ENCODE assay signal across 11 mouse cellular contexts in the genomic region with DNA sequence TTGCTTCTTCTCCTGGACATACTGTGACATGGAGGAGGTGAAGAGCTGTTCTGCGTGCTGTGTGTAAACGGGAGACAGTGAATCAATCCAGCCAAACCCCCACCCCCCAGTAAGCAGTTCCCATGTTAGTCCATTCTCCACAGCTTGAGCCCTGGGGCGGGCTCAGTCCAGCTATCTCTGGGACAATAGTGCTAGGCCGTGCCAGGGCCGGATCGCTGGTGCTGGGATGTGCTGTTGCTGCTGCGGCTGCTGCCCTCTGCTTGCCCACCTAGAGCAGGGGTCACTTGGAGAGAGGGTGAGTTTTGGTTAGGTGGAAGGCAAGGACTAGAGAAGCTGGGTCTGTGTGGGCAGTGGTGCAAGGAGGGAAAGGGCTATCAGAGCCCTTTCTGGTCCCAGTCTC. TPM values are rescaled to one million over a fixed set of nuclear protein-coding genes. Genes with fewer than 3 reads are reported as not detected.
DNase-seq lines count a peak whose midpoint lies in the region; ATAC-seq and TF ChIP-seq lines count a peak whose summit lies in the region.
"Had no signal": no experiment of that assay in that cellular context is flagged by ENCODE, and none has a peak within 500 bp of the region (broad histone marks: within the 10 kb centered on the region; RNA-seq: fewer than 3 reads in every experiment).

No protein-coding gene starts in this region.

- peak overlapping the region; percentile 39 for H3K4me2 ChIP-seq in neural tube, embryonic 12.5 days (replicated peaks)
- no peak overlapping the region; the same call in 1 of the 2 replicates for H3K4me2 ChIP-seq in hindbrain, postnatal 0 days (ENCODE audit: low read depth, low read length)
- no peak overlapping the region for H3K4me2 ChIP-seq in stomach, postnatal 0 days (replicated peaks; ENCODE audit: low read depth)

- no peak for TF ChIP-seq EP300 in stomach, postnatal 0 days (optimal IDR thresholded peaks at IDR 0.05)

- peaks cover 44% of the 10 kb centered on the region for H3K4me1 ChIP-seq in kidney, adult 2 months (ENCODE audit: control insufficient read depth, insufficient read depth, low read length)
- H3K4me1 ChIP-seq in neural tube, embryonic 12.5 days: peaks cover 47% of the 10 kb centered on the region
- H3K4me1 ChIP-seq in hindbrain, postnatal 0 days (ENCODE audit: insufficient read depth, low read length): peaks cover 22% of the 10 kb centered on the region
- peaks cover 5% of the 10 kb centered on the region; the same call in 1 of the 2 replicates for H3K4me1 ChIP-seq in stomach, postnatal 0 days (replicated peaks; ENCODE audit: control insufficient read depth, insufficient read depth)

- TF ChIP-seq POLR2A in kidney, adult 2 months (IDR thresholded peaks at IDR 0.05; ENCODE audit: low read depth, low read length): no peak

- peaks cover 2% of the 10 kb centered on the region; the same call in 1 of the 2 replicates for H3K36me3 ChIP-seq in kidney, adult 2 months (ENCODE audit: control insufficient read depth, insufficient read depth, low read length)
- H3K36me3 ChIP-seq in neural tube, embryonic 12.5 days: peaks cover 43% of the 10 kb centered on the region
- H3K36me3 ChIP-seq in hindbrain, postnatal 0 days (ENCODE audit: insufficient read depth, low read length): peaks cover 14% of the 10 kb centered on the region
- no peaks in the 10 kb centered on the region; the same call in 1 of the 2 replicates for H3K36me3 ChIP-seq in stomach, postnatal 0 days (ENCODE audit: control insufficient read depth, insufficient read depth, low read length)

- ATAC-seq in neural tube, embryonic 12.5 days (ENCODE audit: low FRiP score, low read depth): no peak
- ATAC-seq in hindbrain, postnatal 0 days: no peak
- ATAC-seq in stomach, postnatal 0 days (ENCODE audit: low FRiP score, low TSS enrichment): no peak
- ATAC-seq: Patski had no signal

- no peak overlapping the region for H3K4me3 ChIP-seq in kidney, adult 2 months (ENCODE audit: insufficient read depth, low read depth, low read length)
- no peak overlapping the region for H3K4me3 ChIP-seq in neural tube, embryonic 12.5 days
- H3K4me3 ChIP-seq in hindbrain, postnatal 0 days (ENCODE audit: low read length): no peak overlapping the region
- H3K4me3 ChIP-seq in stomach, postnatal 0 days (ENCODE audit: low read depth, low read length): no peak overlapping the region

- peak overlapping the region; percentile 60; the same call in 1 of the 2 replicates for H3K27ac ChIP-seq in kidney, adult 2 months (ENCODE audit: insufficient read depth, low read depth, low read length)
- H3K27ac ChIP-seq in neural tube, embryonic 12.5 days: 0 out of 2 replicates have a peak overlapping the region, but pooled peaks have one; percentile 4
- peak overlapping the region; percentile 91; the same call in 1 of the 2 replicates for H3K27ac ChIP-seq in hindbrain, postnatal 0 days
- no peak overlapping the region for H3K27ac ChIP-seq in stomach, postnatal 0 days (replicated peaks)

- DNase-seq in kidney, adult 2 months: no peak
- DNase-seq in kidney, adult 8-10 months: no peak
- DNase-seq in neural tube, embryonic 10.5 days (ENCODE audit: extremely low spot score, low spot score): no peak
- DNase-seq in hindbrain, postnatal 0 days (ENCODE audit: low spot score): no peak
- DNase-seq in ovary, postnatal 14 days (ENCODE audit: low spot score): no peak
- DNase-seq in stomach, postnatal 0 days (ENCODE audit: low spot score): no peak
- DNase-seq: lung, postnatal 14 days; right cerebral cortex, adult 18-20 months had no signal

- no peak for TF ChIP-seq CTCF in kidney, adult 2 months (conservative IDR thresholded peaks at IDR 0.05; ENCODE audit: insufficient read depth, insufficient read length, low read depth, low read length)
- no peak for TF ChIP-seq CTCF in hindbrain, postnatal 0 days (IDR thresholded peaks at IDR 0.05; ENCODE audit: low read depth)
- no peak for TF ChIP-seq CTCF in stomach, postnatal 0 days (IDR thresholded peaks at IDR 0.05; ENCODE audit: low read depth)

- H3K27me3 ChIP-seq in kidney, adult 2 months (replicated peaks; ENCODE audit: control insufficient read depth, insufficient read depth, low read length): no peaks in the 10 kb centered on the region
- no peaks in the 10 kb centered on the region for H3K27me3 ChIP-seq in neural tube, embryonic 12.5 days (replicated peaks)
- H3K27me3 ChIP-seq in hindbrain, postnatal 0 days (ENCODE audit: insufficient read depth, low read length): no peaks in the 10 kb centered on the region
- no peaks in the 10 kb centered on the region for H3K27me3 ChIP-seq in stomach, postnatal 0 days (ENCODE audit: control insufficient read depth, insufficient read depth, low read length)
- H3K27me3 ChIP-seq: Patski had no signal

- 48% methylated on average over 7 of the region's 7 CpGs for WGBS in kidney, adult 2 months
- 65% methylated on average over 7 of the region's 7 CpGs for WGBS in neural tube, embryonic 12.5 days
- WGBS in hindbrain, postnatal 0 days: 50% methylated on average over 7 of the region's 7 CpGs
- 65% methylated on average over 7 of the region's 7 CpGs for WGBS in stomach, postnatal 0 days

- no peaks in the 10 kb centered on the region for H3K9me3 ChIP-seq in neural tube, embryonic 12.5 days
- no peaks in the 10 kb centered on the region for H3K9me3 ChIP-seq in hindbrain, postnatal 0 days (ENCODE audit: low read length)
- no peaks in the 10 kb centered on the region for H3K9me3 ChIP-seq in stomach, postnatal 0 days (ENCODE audit: control insufficient read depth, low read length)

- H3K9ac ChIP-seq in neural tube, embryonic 12.5 days: no peak overlapping the region
- no peak overlapping the region; the same call in 1 of the 2 replicates for H3K9ac ChIP-seq in hindbrain, postnatal 0 days (replicated peaks; ENCODE audit: low read length)
- H3K9ac ChIP-seq in stomach, postnatal 0 days (ENCODE audit: low read length): no peak overlapping the region

RNA-seq across cellular contexts. Expression of gene Arhgef2, which starts 20.6 kb away (rescaled TPM):
- polyA plus RNA-seq in kidney, adult 2 months (2012; rRNA removed): 74.5 and 80.7 TPM in 2 replicates
- 186 TPM in 2 replicates for polyA plus RNA-seq in neural tube, embryonic 12.5 days (2016; fragmentation: Nextera tagmentation; extraction: Ambion mirVana)
- total RNA-seq in hindbrain, postnatal 0 days (2014; rRNA removed): 93.4 and 100 TPM in 2 replicates
- polyA plus RNA-seq in hindbrain, postnatal 0 days (2015; fragmentation: Nextera tagmentation; extraction: Ambion mirVana): 56.0 and 57.1 TPM in 2 replicates
- 29.0 and 33.0 TPM in 2 replicates for polyA plus RNA-seq in stomach, postnatal 0 days (2015; fragmentation: Nextera tagmentation; extraction: Ambion mirVana)

RNA-seq across cellular contexts. Expression of gene Rxfp4, which starts 26.6 kb away (rescaled TPM):
- polyA plus RNA-seq in kidney, adult 2 months (2012; rRNA removed): 0.06 TPM in 1 of 2 replicates, not detected in the other
- not detected in 2 replicates for polyA plus RNA-seq in neural tube, embryonic 12.5 days (2016; fragmentation: Nextera tagmentation; extraction: Ambion mirVana)
- total RNA-seq in hindbrain, postnatal 0 days (2014; rRNA removed): not detected in 2 replicates
- polyA plus RNA-seq in hindbrain, postnatal 0 days (2015; fragmentation: Nextera tagmentation; extraction: Ambion mirVana): not detected in 2 replicates
- polyA plus RNA-seq in stomach, postnatal 0 days (2015; fragmentation: Nextera tagmentation; extraction: Ambion mirVana): 0.07 TPM in 1 of 2 replicates, not detected in the other
- polyA plus RNA-seq: brain, embryonic 14.5 days; Patski had no signal

RNA-seq across cellular contexts. Expression of gene Ssr2, which starts 50.6 kb away (rescaled TPM):
- polyA plus RNA-seq in kidney, adult 2 months (2012; rRNA removed): 180 and 193 TPM in 2 replicates
- 149 and 157 TPM in 2 replicates for polyA plus RNA-seq in neural tube, embryonic 12.5 days (2016; fragmentation: Nextera tagmentation; extraction: Ambion mirVana)
- total RNA-seq in hindbrain, postnatal 0 days (2014; rRNA removed): 247 and 307 TPM in 2 replicates
- 209 and 210 TPM in 2 replicates for polyA plus RNA-seq in hindbrain, postnatal 0 days (2015; fragmentation: Nextera tagmentation; extraction: Ambion mirVana)
- polyA plus RNA-seq in stomach, postnatal 0 days (2015; fragmentation: Nextera tagmentation; extraction: Ambion mirVana): 257 and 271 TPM in 2 replicates

RNA-seq across cellular contexts. Expression of gene Khdc4, which starts 59.3 kb away (rescaled TPM):
- polyA plus RNA-seq in kidney, adult 2 months (2012; rRNA removed): 41.2 and 45.6 TPM in 2 replicates
- 120 and 124 TPM in 2 replicates for polyA plus RNA-seq in neural tube, embryonic 12.5 days (2016; fragmentation: Nextera tagmentation; extraction: Ambion mirVana)
- total RNA-seq in hindbrain, postnatal 0 days (2014; rRNA removed): 57.9 and 74.4 TPM in 2 replicates
- 66.1 and 70.7 TPM in 2 replicates for polyA plus RNA-seq in hindbrain, postnatal 0 days (2015; fragmentation: Nextera tagmentation; extraction: Ambion mirVana)
- 38.1 and 45.9 TPM in 2 replicates for polyA plus RNA-seq in stomach, postnatal 0 days (2015; fragmentation: Nextera tagmentation; extraction: Ambion mirVana)
